Mouse (Mus musculus): ENCODE results near the gene Dydc1.
"Not testable (repeated sequence)": the region's sequence is repeated elsewhere in the genome, so short reads cannot be mapped to it uniquely, and the experiment has no call there.

Dydc1 gene

GRCm38 (mm10) chr14:41072229-41072943, at the start of gene Dydc1:
Gene Dydc1, plus strand, starts transcription at chr14:41072911.
- peak; percentile 92 for DNase-seq

GRCm38 (mm10) chr14:41025087-41025486, 47.6 kb upstream of the Dydc1 start:
- DNase-seq: no peak

- no peak for DNase-seq
Observed at GRCm38 (mm10) chr14:41025594-41026284, 47.0 kb upstream of the Dydc1 start.

- DNase-seq: no peak
Observed at GRCm38 (mm10) chr14:41029303-41029702, 43.4 kb upstream of the Dydc1 start.

- DNase-seq: no peak
Observed at GRCm38 (mm10) chr14:41030989-41031513, 41.7 kb upstream of the Dydc1 start.

- peak; percentile 91 for DNase-seq
Observed at GRCm38 (mm10) chr14:41033135-41034110, 39.3 kb upstream of the Dydc1 start.

GRCm38 (mm10) chr14:41035146-41035798, 37.4 kb upstream of the Dydc1 start:
- peak; percentile 74 for DNase-seq

GRCm38 (mm10) chr14:41047402-41047801, 25.3 kb upstream of the Dydc1 start:
- DNase-seq: no peak

- DNase-seq: no peak
Observed at GRCm38 (mm10) chr14:41050471-41050870, 22.2 kb upstream of the Dydc1 start.

GRCm38 (mm10) chr14:41052481-41052880, 20.2 kb upstream of the Dydc1 start:
- DNase-seq: no peak

GRCm38 (mm10) chr14:41053190-41053589, 19.5 kb upstream of the Dydc1 start:
- not testable (repeated sequence) for DNase-seq

GRCm38 (mm10) chr14:41065168-41065567, 7.5 kb upstream of the Dydc1 start:
- no peak for DNase-seq

GRCm38 (mm10) chr14:41066416-41066815, 6.3 kb upstream of the Dydc1 start:
- no peak for DNase-seq

GRCm38 (mm10) chr14:41069108-41069507, 3.6 kb upstream of the Dydc1 start, which contains the start of gene Dydc2:
Gene Dydc2, minus strand, starts transcription at chr14:41069208.
- DNase-seq: no peak

- DNase-seq: no peak
Observed at GRCm38 (mm10) chr14:41070343-41070742, 2.4 kb upstream of the Dydc1 start.

GRCm38 (mm10) chr14:41072944-41073275, 199 bp downstream of the Dydc1 start:
- DNase-seq: no peak

GRCm38 (mm10) chr14:41082408-41082807, 9.7 kb downstream of the Dydc1 start:
- no peak for DNase-seq

- peak; percentile 8 for DNase-seq
Observed at GRCm38 (mm10) chr14:41087509-41087908, 14.8 kb downstream of the Dydc1 start.

GRCm38 (mm10) chr14:41090777-41091176, 18.1 kb downstream of the Dydc1 start:
- peak; percentile 37 for DNase-seq

- peak; percentile 20 for DNase-seq
Observed at GRCm38 (mm10) chr14:41094114-41094513, 21.4 kb downstream of the Dydc1 start.

- DNase-seq: no peak
Observed at GRCm38 (mm10) chr14:41096296-41096860, 23.7 kb downstream of the Dydc1 start.

- DNase-seq: no peak
Observed at GRCm38 (mm10) chr14:41098726-41099125, 26.0 kb downstream of the Dydc1 start.

Data from retina, postnatal 1 day (tissue).